Mouse (Mus musculus): Measurements from ENCODE around the gene Plekha4. TPM values are rescaled to one million over a fixed set of nuclear protein-coding genes. Genes with fewer than 3 reads are reported as not detected.

Plekha4 gene
- polyA plus RNA-seq, 1 experiment from 2014 or later: 7.5 TPM

GRCm38 (mm10) chr7:45597013-45597412 is 70.9 kb downstream of the Plekha4 start:
- Histone ChIP-seq H3K4me1 (peaks cover 6% of the 10 kb centered on the region; the same call in 1 of the 2 replicates), H3K27ac (replicated peaks) (no peak overlapping the region)
- 84% methylated on average over 5 of the region's 5 CpGs for WGBS

GRCm38 (mm10) chr7:45597527-45597926 is 71.4 kb downstream of the Plekha4 start:
- Histone ChIP-seq H3K27me3 (no peaks in the 10 kb centered on the region), H3K4me3 (replicated peaks) (no peak overlapping the region), H3K9ac (no peak overlapping the region), H3K9me3 (replicated peaks) (no peaks in the 10 kb centered on the region), H3K27ac (replicated peaks) (no peak overlapping the region), H3K4me2 (replicated peaks) (no peak overlapping the region), H3K4me1 (peaks cover 6% of the 10 kb centered on the region; the same call in 1 of the 2 replicates), H3K36me3 (no peaks in the 10 kb centered on the region)
- 90% methylated on average over 6 of the region's 6 CpGs for WGBS
- ATAC-seq (ENCODE audit: insufficient number of reproducible peaks, low FRiP score, low TSS enrichment, low read depth): no peak

More at GRCm38 (mm10) chr7:45597013-45597412, 70.9 kb downstream of the Plekha4 start:
- Histone ChIP-seq H3K4me3 (replicated peaks) (no peak overlapping the region), H3K4me2 (replicated peaks) (no peak overlapping the region), H3K27me3 (no peaks in the 10 kb centered on the region), H3K9me3 (replicated peaks) (no peaks in the 10 kb centered on the region), H3K36me3 (no peaks in the 10 kb centered on the region), H3K9ac (no peak overlapping the region)
- no peak for ATAC-seq (ENCODE audit: insufficient number of reproducible peaks, low FRiP score, low TSS enrichment, low read depth)

GRCm38 (mm10) chr7:45598960-45599879 is 73.1 kb downstream of the Plekha4 start:
- Histone ChIP-seq H3K4me1 (peaks cover 6% of the 10 kb centered on the region; the same call in 1 of the 2 replicates), H3K27me3 (no peaks in the 10 kb centered on the region), H3K4me2 (replicated peaks) (no peak overlapping the region), H3K36me3 (no peaks in the 10 kb centered on the region), H3K9me3 (replicated peaks) (no peaks in the 10 kb centered on the region), H3K4me3 (replicated peaks) (no peak overlapping the region), H3K27ac (replicated peaks) (no peak overlapping the region), H3K9ac (no peak overlapping the region)
- ATAC-seq (ENCODE audit: insufficient number of reproducible peaks, low FRiP score, low TSS enrichment, low read depth): no peak
- WGBS: 35% methylated on average over 18 of the region's 18 CpGs

Other genes starting within 250 kb of the Plekha4 start
- not detected in 2 replicates for gene Slc6a21, start 248.8 kb upstream of the Plekha4 start, polyA plus RNA-seq (2015; fragmentation: Nextera tagmentation; extraction: Ambion mirVana)
- 21.9 and 23.9 TPM in 2 replicates for gene Trpm4, start 192.6 kb upstream of the Plekha4 start, polyA plus RNA-seq (2015; fragmentation: Nextera tagmentation; extraction: Ambion mirVana)
- 8.7 and 10.6 TPM in 2 replicates for gene Hrc, start 191.0 kb upstream of the Plekha4 start, polyA plus RNA-seq (2015; fragmentation: Nextera tagmentation; extraction: Ambion mirVana)
- gene Ppfia3, start 159.3 kb upstream of the Plekha4 start, polyA plus RNA-seq (2015; fragmentation: Nextera tagmentation; extraction: Ambion mirVana): 8.5 and 10.1 TPM in 2 replicates
- gene Lin7b, start 155.7 kb upstream of the Plekha4 start, polyA plus RNA-seq (2015; fragmentation: Nextera tagmentation; extraction: Ambion mirVana): 3.8 and 4.0 TPM in 2 replicates
- 212 and 214 TPM in 2 replicates for gene Snrnp70, start 130.6 kb upstream of the Plekha4 start, polyA plus RNA-seq (2015; fragmentation: Nextera tagmentation; extraction: Ambion mirVana)
- gene Kcna7, start 120.7 kb upstream of the Plekha4 start, polyA plus RNA-seq (2015; fragmentation: Nextera tagmentation; extraction: Ambion mirVana): 0.22 and 0.36 TPM in 2 replicates
- gene Ntf5, start 112.6 kb upstream of the Plekha4 start, polyA plus RNA-seq (2015; fragmentation: Nextera tagmentation; extraction: Ambion mirVana): 3.7 and 4.9 TPM in 2 replicates
- 2.0 and 4.8 TPM in 2 replicates for gene Lhb, start 105.5 kb upstream of the Plekha4 start, polyA plus RNA-seq (2015; fragmentation: Nextera tagmentation; extraction: Ambion mirVana)
- 40.6 and 42.0 TPM in 2 replicates for gene Gys1, start 91.5 kb upstream of the Plekha4 start, polyA plus RNA-seq (2015; fragmentation: Nextera tagmentation; extraction: Ambion mirVana)
- 146 and 159 TPM in 2 replicates for gene Ruvbl2, start 88.2 kb upstream of the Plekha4 start, polyA plus RNA-seq (2015; fragmentation: Nextera tagmentation; extraction: Ambion mirVana)
- 4,629 and 4,755 TPM in 2 replicates for gene Ftl1, start 66.4 kb upstream of the Plekha4 start, polyA plus RNA-seq (2015; fragmentation: Nextera tagmentation; extraction: Ambion mirVana)
- gene Bax, start 59.4 kb upstream of the Plekha4 start, polyA plus RNA-seq (2015; fragmentation: Nextera tagmentation; extraction: Ambion mirVana): 156 and 158 TPM in 2 replicates
- 1.1 and 1.8 TPM in 2 replicates for gene Tulp2, start 44.5 kb upstream of the Plekha4 start, polyA plus RNA-seq (2015; fragmentation: Nextera tagmentation; extraction: Ambion mirVana)
- gene Gm45808, start 39.5 kb upstream of the Plekha4 start, polyA plus RNA-seq (2015; fragmentation: Nextera tagmentation; extraction: Ambion mirVana): not detected in 2 replicates
- gene Dhdh, start 37.5 kb upstream of the Plekha4 start, polyA plus RNA-seq (2015; fragmentation: Nextera tagmentation; extraction: Ambion mirVana): 4.4 and 5.1 TPM in 2 replicates
- 258 and 262 TPM in 2 replicates for gene Nucb1, start 15.9 kb upstream of the Plekha4 start, polyA plus RNA-seq (2015; fragmentation: Nextera tagmentation; extraction: Ambion mirVana)
- gene Ppp1r15a, start 62 bp upstream of the Plekha4 start, polyA plus RNA-seq (2015; fragmentation: Nextera tagmentation; extraction: Ambion mirVana): 27.5 and 29.6 TPM in 2 replicates
- 2.1 and 3.3 TPM in 2 replicates for gene Hsd17b14, start 28.6 kb downstream of the Plekha4 start, polyA plus RNA-seq (2015; fragmentation: Nextera tagmentation; extraction: Ambion mirVana)
- gene Bcat2, start 43.8 kb downstream of the Plekha4 start, polyA plus RNA-seq (2015; fragmentation: Nextera tagmentation; extraction: Ambion mirVana): 63.0 and 65.1 TPM in 2 replicates
- 0.95 and 1.2 TPM in 2 replicates for gene Fgf21, start 89.2 kb downstream of the Plekha4 start, polyA plus RNA-seq (2015; fragmentation: Nextera tagmentation; extraction: Ambion mirVana)
- 4.8 and 5.3 TPM in 2 replicates for gene Fut1, start 91.0 kb downstream of the Plekha4 start, polyA plus RNA-seq (2015; fragmentation: Nextera tagmentation; extraction: Ambion mirVana)
- 0.38 and 0.41 TPM in 2 replicates for gene Izumo1, start 95.5 kb downstream of the Plekha4 start, polyA plus RNA-seq (2015; fragmentation: Nextera tagmentation; extraction: Ambion mirVana)
- gene Rasip1, start 101.2 kb downstream of the Plekha4 start, polyA plus RNA-seq (2015; fragmentation: Nextera tagmentation; extraction: Ambion mirVana): 14.5 and 15.3 TPM in 2 replicates
- gene Mamstr, start 113.6 kb downstream of the Plekha4 start, polyA plus RNA-seq (2015; fragmentation: Nextera tagmentation; extraction: Ambion mirVana): 20.0 and 21.4 TPM in 2 replicates
- 6.3 and 6.5 TPM in 2 replicates for gene Fut2, start 140.1 kb downstream of the Plekha4 start, polyA plus RNA-seq (2015; fragmentation: Nextera tagmentation; extraction: Ambion mirVana)
- gene Ntn5, start 157.7 kb downstream of the Plekha4 start, polyA plus RNA-seq (2015; fragmentation: Nextera tagmentation; extraction: Ambion mirVana): 10.8 and 11.7 TPM in 2 replicates
- 9.6 and 11.1 TPM in 2 replicates for gene Sec1, start 168.1 kb downstream of the Plekha4 start, polyA plus RNA-seq (2015; fragmentation: Nextera tagmentation; extraction: Ambion mirVana)
- gene Car11, start 173.5 kb downstream of the Plekha4 start, polyA plus RNA-seq (2015; fragmentation: Nextera tagmentation; extraction: Ambion mirVana): 17.2 and 17.7 TPM in 2 replicates
- gene Dbp, start 178.8 kb downstream of the Plekha4 start, polyA plus RNA-seq (2015; fragmentation: Nextera tagmentation; extraction: Ambion mirVana): 6.8 and 7.0 TPM in 2 replicates
- gene Rpl18, start 189.1 kb downstream of the Plekha4 start, polyA plus RNA-seq (2015; fragmentation: Nextera tagmentation; extraction: Ambion mirVana): 1,062 and 1,100 TPM in 2 replicates
- gene Sphk2, start 191.7 kb downstream of the Plekha4 start, polyA plus RNA-seq (2015; fragmentation: Nextera tagmentation; extraction: Ambion mirVana): 38.4 and 43.4 TPM in 2 replicates
- gene Fam83e, start 194.9 kb downstream of the Plekha4 start, polyA plus RNA-seq (2015; fragmentation: Nextera tagmentation; extraction: Ambion mirVana): 2.1 and 3.2 TPM in 2 replicates
- 0.24 and 0.25 TPM in 2 replicates for gene Spaca4, start 199.5 kb downstream of the Plekha4 start, polyA plus RNA-seq (2015; fragmentation: Nextera tagmentation; extraction: Ambion mirVana)